Mouse (Mus musculus) c-Kit-positive CD71-positive TER-119-negative erythroid progenitor cells, embryonic 14.5 days (primary cell): ENCODE measurements around the gene Apela.

Experiments
- DNase-seq: peaks from one replicate; pipeline ENCODE4 v3.0.0-alpha.2; 2013; ENCODE audit warnings: low read depth

Gene Apela

DNA sequence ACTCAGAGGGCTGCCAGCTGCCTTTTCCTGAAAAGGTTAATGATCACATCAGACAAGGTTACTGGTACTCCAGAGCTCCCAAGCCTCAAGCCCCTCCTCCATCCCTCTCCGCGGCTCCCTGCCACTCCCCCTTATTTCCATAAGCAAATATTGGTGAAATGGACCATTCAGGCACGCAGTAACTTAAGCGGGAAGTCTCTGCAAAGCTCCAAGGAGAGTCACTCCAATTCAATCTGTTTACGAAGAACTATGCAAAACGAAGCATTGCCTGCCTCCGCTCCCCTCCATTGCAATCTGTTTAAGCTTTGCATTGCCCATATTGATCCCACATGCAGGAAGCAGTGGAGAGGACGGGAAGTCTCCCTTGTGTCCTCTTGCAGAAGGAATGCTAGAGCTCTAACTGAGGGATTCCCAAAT, at the start of gene Apela:
TSS of gene Apela (minus strand) at position 220 of the 417 bp plus-strand sequence.
- no peak for DNase-seq

DNA sequence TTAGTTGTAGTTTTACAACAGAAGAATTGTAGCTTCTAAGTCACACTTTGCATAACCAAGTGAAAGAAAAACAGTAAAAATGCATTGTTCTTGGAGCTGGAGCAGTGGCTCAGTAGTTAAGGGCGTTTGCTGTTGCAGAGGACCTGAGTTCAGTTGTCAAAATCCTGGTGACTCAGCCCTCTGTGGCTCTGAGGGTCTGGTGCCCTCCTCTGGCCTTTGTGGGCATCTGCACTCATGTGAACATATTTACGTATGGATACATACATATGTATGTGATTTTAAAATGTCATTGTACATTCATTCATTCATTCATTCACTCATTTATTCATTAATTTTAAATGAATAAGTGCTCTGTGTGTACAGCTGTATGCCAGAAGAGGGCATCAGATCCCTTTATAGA, 48.5 kb upstream of the Apela start:
- DNase-seq: no peak

DNA sequence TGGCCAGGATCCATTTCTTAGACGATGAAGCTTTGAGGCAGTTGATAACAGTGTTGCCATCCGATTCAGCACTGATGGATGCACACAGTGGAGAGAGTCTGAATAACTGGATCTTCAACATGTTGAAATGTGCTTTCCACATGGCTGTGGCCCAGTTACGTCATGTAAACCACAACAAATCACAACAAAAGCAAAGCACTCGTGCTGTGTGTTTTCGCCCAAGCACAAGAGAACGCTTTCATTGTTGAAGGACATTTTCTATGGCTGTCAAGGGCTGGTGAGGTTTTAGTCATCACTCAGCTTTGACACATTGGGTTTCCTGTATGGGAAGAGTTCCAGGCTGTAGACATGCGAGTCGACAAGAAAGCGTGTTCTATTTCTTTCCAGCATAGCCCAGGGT, 43.6 kb upstream of the Apela start:
- no peak for DNase-seq

DNA sequence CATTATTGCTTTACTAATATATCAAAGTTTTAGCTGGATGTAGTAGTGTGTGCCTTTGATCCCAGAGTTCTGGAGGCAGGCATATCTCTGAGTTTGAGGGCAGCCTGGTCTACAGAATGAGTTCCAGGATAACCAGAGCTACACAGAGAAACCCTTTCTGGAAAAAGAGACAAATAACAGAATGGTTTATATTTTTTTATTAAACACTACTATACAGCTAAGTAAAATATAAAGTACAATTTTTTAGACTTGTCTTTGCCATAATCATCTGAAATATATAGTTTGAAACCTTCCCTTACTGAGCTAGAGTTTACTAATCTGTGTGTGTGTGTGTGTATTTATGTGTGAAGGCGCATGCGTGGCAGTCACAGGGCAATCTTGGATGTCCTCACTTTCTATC, 37.6 kb upstream of the Apela start, which contains the start of gene Gm10663:
TSS of gene Gm10663 (plus strand) at position 301 of the 400 bp plus-strand sequence.
- DNase-seq: no peak

DNA sequence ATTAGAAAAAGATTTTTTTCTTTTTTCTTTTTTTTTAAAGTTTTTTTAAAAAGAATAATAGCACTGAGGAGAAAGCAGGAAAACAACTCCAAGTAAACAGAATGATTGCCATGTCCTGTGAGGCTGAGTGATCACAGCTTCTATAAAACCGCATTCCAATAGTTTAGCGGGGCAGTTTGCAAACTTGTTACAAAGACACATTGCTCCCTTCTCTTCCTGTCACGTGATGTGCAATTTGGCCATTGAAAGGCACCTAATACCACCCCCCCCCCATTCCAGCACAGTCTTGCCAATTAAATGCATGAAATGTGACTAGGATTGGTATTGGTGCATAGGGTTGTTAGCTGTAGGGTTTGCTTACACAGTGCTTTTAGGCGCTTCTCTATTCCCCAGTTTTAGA, 33.9 kb upstream of the Apela start:
- DNase-seq: no peak

DNA sequence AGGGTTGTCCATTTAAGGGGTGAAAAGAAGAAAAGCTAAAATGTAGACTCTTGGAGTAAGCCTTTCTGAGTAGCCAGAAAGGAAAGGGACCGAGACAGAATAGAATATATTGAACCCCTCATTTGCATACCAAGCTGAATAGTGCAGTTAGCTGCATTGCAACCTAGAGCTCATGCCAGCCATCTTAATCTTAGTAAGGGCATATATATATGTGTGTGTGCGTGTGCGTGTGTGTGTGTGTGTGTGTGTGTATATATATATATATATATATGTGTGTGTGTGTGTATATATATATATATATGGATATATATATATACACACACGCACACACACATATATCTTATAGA, 31.3 kb upstream of the Apela start:
- no peak for DNase-seq

DNA sequence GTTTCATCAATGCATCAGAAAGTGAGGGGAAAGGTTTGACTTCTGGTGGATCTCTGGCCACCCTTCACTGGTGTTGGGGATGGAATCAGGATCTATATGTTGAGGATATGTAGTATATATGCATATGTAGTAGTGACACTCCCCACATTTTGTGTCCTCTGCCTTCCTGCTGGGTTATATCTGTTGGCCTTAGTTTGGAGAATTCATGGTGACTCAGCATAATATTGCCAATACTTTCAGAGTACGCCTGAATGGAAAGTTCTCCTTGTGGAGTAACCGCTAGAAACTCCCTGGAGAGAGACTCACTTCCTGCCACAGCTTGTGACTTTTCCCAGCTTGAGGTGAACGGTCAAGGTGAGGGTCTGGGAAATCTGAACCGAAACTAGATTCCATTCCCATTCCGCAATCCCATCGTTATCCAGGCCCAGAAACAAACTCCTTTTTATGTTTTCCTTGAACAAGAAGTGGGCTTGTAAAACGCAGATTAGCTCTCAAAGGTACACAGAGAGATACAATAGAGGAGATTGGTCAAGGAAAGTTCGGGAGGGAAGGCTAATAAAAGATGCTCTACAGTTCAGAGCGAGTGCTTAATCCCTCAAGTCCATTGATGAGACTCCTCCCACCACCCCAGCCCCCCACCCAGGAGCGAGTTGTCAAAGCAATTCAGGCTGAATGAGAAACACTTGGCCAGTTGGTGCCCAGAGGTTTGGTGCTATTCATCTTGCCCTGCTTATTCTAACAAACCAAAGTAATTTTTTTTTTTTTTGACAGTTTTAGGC, 30.7 kb upstream of the Apela start:
- no peak for DNase-seq

DNA sequence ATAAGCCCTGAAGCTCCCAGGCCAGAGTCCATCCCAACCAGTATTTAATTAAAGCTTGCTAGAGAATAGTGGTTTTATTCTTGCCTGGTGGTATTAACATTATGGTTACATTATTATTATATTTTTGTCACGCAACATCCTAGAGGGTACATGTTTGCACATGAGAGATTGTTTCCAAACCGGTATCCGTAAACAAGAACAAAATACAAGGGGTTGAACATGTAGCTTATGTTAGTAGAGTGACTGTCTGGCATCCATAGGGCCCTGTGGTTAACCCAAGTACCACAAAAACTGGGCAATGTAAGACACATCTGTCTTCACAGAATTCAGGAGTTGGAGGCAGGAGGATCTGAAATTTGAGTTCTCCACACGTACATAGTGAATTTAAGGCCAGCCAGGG, 29.9 kb upstream of the Apela start:
- no peak for DNase-seq

DNA sequence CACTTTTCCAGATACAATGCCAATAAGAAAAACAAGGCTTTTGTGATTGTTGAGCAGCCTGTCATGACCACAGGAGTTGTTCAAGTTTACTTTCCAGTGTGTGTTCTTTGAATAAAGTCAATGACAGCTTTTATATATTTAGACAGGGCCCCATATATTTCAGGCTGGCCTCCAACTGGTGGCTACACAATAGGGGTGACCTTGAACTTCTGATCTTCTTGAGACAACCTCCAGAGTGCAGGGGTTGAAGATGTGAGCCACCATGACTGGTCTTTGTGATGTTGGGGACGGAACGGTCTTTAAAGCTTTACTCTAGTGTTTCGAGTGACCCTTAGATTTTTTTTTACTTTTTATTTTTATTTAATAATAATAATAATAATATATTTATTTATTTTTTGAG, 28.5 kb upstream of the Apela start:
- DNase-seq: no peak

DNA sequence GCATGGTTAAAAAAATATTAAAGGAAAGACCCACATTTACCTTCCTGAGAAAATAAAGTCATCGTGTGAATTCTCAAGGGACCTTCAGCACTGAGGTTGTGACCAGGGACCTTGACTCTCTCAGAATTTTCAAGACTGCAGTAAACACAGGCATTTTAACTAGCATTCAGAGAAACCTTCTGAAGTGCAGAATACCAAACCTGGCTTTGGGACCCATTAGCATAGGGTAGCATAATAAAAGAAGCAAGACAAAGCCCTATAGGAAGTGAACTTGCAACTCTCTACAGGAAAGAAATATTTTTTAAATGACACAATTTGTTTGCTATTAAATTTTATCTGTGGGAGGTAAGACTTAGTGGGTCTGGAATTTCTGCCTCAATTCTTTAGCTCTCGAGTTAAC, 26.9 kb upstream of the Apela start:
- DNase-seq: no peak

DNA sequence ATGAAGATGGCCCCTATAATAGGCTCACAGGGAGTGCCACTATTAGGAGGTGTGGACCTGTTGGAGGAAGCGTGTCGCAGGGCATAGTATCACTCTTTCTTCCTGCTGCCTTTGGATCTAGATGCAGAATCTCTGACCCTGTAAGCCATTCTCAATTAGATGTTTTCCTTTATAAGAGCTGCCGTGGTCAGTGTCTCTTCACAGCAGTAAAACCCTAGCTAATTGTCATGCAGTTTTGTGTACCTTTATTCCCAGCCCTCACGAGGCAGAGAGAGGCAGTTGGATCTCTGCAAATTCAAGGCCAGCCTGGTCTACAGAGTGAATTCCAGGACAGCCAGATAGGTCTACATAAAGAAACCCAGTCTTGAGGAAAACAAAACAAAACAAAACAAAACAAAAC, 25.1 kb upstream of the Apela start:
- no peak for DNase-seq

DNA sequence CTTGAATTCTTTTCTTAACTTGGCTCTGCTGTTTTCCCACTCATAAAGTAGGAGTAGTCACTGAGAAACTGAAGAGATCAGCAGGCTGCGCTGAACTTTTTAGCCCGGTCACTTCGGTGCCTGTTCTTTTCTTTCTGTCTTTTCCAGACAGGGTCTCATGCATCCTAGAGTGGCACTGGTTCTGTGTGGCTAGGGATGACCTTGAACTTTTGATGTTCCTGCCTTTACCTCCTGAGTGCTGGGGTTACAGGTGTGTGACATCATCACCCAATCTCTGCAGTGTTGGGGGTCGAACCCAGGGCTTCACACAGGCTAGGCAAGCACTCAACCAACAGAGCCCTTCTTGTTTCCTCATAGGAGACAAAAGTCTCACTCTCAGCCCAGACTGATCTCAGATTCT, 19.6 kb upstream of the Apela start:
- DNase-seq: no peak

DNA sequence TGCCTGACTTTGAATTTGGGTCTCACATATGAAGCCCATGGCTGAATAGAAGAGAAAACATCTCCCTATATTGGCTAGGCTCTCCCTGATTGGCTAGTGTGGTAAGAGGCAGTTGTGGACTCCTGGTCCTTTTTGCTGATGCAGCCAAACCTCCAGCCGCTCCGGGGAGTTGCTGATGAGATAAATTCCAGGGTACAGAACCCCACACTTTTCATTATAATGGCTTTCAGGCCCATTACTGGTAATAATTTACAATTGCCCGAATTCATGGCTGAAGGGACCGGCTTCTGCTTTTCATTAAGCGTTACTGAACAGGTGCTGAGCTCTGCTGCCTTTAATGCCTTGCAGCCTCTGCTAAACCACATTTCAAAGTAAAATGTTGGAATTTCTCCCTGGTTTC, 16.8 kb upstream of the Apela start:
- no peak for DNase-seq

DNA sequence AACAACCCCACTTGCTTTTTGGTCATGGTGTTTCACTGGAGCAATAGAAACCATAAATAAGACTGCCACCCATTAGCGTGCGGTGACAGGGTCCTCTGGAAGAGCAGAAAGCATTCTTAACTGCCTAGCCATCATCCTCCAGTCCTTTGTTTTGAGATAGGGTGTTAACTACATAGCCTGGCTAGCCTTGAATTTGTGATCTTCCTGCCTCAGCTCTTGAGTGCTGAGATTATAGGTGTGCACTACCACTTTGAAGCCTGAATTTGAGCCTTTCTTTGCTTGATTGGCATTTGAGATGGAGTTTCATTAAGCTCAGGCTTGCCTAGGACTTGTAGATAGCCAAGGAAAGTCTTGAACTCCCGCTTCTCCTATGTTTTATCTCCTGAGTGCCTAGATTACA, 16.4 kb upstream of the Apela start:
- DNase-seq: no peak

DNA sequence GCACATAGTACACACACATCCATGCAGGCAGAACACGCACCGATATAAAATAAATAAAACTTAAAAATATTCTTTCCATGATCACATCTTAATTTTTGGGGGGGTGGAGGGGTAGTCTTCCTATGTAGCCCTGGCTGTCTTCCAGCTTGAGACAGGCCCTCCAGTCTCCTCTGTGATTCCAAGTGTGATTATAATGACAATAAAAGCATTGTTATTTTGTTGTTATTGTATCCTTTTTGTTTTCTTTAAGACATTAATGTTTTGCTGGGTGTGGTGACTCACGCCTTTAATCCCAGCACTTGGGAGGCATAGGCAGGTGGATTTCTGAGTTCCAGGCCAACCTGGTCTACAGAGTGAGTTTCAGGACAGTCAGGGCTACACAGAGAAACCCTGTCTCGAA, 10.7 kb upstream of the Apela start:
- DNase-seq: no peak

DNA sequence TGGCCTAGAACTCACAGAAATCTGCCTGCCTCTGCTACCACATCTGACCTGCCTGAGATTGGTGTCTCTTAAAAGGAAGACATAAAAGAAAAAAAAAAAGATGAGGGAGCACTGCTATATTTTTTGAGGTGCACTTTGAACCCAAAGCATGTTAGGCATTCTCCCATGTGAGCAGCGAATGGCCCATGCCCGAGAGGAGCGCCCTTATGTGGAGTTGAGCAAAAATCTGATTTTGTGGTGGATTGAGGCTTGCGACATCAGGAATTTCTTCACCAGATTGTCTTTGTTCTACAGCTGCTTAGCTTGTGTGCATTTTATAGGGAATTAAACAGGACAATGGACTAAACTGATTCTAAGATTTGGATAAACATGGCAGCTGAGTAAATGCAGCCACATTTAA, 10.1 kb upstream of the Apela start:
- no peak for DNase-seq

DNA sequence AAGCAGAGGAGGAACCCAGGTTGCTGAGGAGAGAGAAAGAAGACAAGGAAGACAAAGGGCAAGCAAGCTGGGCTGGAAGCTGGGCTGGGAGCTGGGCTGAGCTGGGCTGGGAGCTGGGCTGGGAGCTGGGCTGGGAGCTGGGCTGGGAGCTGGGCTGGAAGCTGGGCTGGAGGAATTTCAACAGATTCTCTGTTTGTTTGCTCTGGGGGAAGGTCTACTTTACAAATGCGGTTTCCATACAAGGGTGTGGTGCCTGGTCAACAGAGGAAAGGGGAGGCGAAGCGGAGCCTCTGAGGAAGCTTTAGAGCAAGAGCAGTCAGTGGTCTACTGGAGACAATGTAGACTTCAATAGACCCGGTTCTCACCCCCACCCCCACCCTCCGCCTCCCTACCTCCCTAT, 9.4 kb upstream of the Apela start:
- DNase-seq: no peak

DNA sequence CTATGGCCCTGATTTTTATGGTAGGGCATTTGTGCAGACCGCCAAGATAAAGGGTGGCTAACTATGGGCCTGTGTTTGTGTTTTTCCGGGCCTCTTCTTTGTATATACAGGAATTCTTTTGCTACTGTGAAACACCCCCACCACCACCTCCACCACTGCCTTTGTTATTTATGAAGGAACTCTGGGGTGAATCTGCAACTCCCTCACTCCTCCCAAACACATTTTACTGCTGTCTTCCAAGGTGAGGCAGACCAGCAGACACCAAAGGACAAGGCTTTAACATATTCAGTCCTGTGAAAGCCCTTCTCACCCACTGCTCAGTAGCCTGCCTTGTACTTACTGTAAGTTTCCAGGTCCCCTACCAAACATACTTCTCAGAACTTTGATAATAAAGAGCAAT, 3.0 kb downstream of the Apela start:
- DNase-seq: no peak

DNA sequence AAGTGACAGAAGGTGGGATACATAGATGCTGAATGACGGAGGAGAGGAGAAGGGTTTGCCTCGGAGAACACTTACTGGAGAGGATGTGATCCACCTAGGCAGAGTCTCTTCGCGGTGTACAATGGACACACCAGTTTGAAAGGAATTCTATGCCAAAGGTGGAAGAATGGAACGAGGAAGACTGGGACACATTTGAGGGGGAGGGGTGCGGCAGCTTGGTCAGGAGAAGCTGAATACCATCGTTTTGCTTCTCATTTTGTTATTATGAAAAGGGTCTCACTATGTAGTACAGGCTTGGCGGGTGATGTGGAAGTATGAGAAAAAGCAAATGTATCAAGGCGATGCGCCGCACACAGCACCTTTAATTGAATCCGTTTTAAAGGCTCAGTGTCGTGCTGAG, 4.1 kb downstream of the Apela start:
- DNase-seq: no peak

DNA sequence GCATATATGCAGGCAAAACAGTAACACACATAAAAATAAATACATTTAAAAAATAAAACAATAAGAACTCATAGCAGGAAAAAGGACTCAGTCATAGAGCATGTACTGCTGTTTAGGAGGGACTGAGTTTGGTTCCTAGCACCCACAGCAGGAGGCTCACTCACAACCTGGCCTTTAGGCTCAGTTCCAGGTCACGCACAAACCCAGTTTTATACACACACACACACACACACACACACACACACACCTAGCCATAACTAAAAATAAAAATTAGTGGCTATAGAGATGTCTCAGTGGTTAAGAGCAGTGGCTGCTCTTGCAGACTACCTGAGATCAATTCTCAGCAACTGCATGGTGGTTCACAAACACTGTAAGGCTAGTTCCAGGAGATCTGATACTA, 5.0 kb downstream of the Apela start:
- no peak for DNase-seq

DNA sequence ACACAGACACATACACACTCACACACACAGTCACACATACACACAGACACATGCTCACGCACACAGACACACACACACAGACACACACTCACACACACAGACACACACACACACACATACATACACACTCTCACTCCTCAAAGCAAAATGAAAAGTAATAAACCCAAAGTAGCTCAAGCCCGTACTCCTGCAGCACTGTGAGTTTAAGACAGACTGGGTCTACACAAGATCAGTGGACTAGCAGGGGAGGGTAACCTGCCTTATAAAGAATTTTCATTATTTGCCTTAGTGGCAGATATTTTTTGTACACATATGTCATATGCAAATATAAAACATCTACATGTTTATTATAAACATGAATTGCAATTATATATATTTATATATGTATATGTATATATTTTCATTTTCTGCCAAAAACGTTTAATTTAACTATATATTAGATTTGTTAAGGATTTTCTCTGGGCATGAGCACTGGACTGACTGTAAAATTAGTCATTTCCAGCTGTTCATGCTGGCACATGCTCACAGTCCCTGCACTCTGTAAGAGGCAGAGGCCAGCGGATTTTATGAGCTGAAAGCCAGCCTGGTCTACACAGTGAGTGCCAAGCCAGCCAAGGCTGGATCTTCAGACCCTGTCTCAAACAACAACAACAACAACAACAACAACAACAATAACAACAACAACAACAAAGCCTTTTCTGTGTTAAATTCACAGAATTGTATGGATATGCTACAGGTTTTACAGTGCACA, 6.2 kb downstream of the Apela start:
- no peak for DNase-seq

DNA sequence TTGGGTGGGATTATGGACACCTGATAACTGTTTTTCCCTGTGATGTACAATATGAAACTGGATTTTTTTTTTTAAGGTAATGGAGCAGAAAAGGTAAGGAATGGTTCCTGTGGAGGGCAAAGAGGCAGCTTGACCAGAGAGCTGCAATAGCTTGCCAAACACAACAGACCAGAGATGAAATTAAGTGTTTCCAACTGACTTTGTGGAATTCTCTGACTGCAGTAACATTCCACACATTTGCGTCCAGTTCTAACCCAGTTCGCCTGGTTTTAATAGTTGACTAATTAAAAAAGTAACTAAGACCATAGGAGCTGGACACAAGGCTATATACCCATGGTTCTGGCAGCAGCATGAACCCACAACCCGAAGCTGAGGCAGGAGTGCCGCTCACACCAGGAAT, 7.4 kb downstream of the Apela start:
- no peak for DNase-seq

DNA sequence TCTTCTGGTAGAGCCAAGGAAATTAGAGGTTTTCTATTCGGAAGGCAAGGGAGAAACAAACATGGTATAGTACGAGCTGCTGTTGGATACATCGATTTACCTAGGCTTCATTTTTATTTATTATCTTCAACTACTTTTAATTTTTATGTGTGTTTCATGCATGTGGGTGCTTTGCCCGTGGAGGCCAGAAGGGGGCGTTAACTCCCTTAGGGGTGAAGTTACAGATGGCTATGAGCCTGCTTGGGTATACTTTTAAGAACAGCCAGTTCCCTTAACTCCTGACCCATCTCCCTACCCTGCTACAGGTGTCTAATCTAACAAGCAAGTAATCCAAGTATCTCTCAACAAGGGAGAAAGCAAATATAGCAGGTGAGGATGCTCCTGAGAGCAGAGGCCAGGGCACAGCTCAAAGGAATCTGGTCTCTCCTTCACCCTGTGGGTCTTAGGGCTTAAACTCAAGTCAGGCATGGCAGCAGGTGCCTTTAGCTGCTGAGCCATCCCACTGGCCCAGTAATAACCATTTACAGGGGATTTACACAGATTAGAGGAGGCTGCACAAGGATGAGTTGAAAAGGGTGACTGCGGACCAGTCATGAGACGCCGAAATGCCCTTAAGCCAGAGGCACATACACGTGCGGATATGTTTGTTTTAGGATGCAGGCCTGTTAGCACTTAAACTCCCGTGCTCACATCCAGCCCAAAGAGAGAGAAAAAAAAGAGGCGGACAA, 8.0 kb downstream of the Apela start:
- no peak for DNase-seq
